Mouse (Mus musculus) thymus, postnatal 10 days (tissue): ENCODE data around the gene Raet1d.
"Not testable (repeated sequence)": the region's sequence is repeated elsewhere in the genome, so short reads cannot be mapped to it uniquely, and the experiment has no call there.

Experiments used
- DNase-seq, 2 experiments: peaks; one replicate each; pipeline ENCODE4 v3.0.0; 2021; ENCODE audit warnings: low spot score in 2 of 2

Gene Raet1d

DNA sequence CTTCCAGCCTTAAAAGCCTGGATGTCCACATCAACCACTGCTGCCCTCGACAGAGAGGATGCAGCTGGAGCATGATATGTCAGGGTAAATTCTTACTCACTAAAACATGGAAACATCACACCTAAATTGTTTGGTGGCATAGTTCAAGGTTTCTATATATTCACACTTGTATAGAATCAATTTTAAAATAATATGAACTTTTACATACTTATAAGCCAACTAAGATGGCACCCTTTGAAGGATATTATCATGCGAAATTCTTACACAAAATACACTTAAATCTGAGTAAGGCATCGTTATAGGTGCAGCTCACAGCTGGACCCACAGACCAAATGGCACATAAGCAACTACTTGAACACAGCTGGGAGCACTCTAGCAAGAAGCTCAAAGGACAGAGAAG lies at the start of gene Raet1d:
Gene Raet1d (plus strand): TSS at position 301 of the 400 bp plus-strand sequence.
- DNase-seq, result not testable (repeated sequence)

- no peak for DNase-seq
These were observed 37.5 kb upstream of the Raet1d start for GRCm38 (mm10) chr10:22322858-22323257.

- not testable (repeated sequence) for DNase-seq
These were observed 14.6 kb upstream of the Raet1d start for GRCm38 (mm10) chr10:22345721-22346120.

GRCm38 (mm10) chr10:22353548-22354195 lies 6.7 kb upstream of the Raet1d start:
- DNase-seq, result not testable (repeated sequence)

DNA sequence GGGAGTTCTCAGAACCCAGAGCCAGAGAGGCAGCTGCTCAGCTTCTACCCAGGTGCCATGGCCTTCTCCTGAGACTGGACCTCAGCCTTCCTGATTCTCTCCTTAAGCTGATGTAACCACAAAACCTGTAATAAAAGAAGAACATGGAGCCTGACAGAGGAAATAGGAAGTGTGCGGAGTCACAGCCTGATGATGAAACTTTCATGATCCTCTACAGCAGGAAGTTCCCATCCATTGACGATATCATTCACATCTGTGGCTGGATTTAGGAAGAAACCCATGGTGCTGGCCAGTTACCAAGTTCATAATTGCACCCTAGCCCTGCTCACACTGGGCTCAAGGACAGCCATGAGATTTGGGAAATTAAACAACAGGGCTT lies 6.2 kb upstream of the Raet1d start:
- not testable (repeated sequence) for DNase-seq

GRCm38 (mm10) chr10:22357373-22357772 lies 3.0 kb upstream of the Raet1d start:
- not testable (repeated sequence) for DNase-seq

GRCm38 (mm10) chr10:22360957-22361356 lies 605 bp downstream of the Raet1d start:
- not testable (repeated sequence) for DNase-seq

DNA sequence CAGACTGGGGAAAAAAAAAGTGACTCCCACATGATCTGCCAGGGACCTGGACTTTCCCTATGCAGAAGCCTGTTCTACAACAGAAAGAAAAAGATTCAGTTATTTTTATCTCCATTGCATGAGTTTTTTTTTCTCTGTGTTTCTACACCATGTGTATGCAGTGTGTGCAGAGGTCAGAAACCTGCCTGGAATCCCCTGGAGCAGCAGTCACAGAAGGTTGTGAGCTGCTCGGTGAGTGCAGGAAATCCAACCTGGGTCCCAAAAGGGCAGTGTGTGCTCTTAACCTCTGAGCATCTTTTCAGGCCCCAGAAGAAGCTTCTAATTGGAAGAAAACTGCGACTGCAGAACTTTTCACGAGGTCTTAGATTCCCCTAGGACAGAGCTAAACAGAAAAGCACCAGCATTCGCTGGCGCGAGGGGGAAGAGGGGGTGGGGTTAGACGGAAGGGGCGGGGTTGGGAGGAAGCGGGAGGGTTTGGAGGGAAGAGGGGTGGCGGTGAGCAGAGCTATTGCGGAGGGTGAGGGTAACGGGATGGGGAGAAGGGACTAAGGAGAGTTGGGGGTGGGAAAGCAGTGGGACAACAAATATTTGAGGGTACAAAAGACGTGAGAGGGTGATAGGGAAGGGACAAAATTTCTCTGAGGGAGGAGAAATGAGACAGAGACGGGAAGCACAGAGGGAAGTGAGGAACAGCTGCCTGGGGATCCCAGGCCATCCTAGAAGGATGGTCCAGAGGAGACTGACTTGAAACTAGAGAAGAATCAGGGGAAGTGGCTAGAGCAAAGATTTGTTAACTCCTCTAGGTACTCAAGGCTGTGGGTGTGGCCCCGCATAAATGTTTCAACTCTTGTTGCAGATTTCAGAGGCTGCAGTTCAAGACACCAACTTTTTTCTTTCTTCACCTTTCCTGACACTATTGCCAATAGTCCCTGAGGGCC lies 1.3 kb downstream of the Raet1d start:
- not testable (repeated sequence) for DNase-seq

DNA sequence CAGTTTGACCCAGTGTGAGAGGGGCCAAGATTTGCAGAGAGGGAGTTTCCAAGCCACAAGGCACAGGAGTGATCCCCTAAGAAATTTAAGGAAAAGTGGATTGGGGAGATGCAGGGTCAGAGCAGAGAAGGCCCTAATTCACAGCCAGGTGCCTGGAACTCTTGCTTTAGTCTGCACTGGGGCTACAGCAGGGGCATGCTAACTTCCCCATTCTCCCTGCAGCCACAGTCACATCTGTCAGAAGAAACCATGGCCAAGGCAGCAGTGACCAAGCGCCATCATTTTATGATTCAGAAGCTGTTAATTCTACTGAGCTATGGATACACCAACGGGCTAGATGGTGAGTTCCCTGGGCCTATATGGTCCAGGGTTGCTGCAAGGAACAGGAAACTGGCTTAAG lies 2.1 kb downstream of the Raet1d start:
- DNase-seq, result not testable (repeated sequence)

DNA sequence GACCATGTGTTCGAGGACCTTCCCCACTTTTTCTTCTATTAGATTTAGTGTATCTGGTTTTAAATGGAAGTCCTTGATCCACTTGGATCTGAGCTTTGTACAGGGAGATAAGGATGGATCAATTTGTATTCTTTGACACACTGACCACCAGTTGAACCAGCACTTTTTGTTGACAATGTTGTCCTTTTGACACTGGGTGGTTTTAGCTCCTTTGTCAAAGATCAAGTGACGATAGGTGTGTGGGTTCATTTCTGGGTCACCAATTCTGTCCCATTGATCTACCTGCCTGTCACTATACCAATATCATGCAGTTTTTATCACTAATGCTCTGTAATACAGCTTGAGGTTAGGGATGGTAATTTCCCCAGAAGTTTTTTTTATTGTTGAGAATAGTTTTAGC lies 4.6 kb downstream of the Raet1d start:
- not testable (repeated sequence) for DNase-seq

DNA sequence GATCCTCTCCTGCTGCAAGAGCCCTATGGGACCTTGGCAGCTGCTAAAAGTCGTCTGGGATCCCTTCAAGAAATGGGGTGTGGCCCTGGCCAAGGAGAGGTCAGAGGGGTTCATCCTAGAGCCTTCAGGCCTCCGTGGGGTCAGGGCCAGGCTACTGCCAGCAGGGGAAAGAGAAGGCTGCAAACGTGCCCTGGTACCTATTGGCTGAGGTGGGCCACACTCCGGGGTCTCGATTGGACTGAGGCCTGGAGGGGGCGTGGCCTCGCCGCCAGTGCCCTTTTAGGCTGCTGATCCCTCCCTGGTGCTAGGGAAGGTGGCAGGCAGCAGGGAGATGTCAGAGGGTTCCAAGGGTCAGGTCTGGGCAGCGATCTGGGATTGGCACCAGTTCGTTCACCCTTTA lies 20.9 kb downstream of the Raet1d start:
- not testable (repeated sequence) for DNase-seq

- DNase-seq, result not testable (repeated sequence)
These were observed 29.8 kb downstream of the Raet1d start for GRCm38 (mm10) chr10:22390146-22390545.

DNA sequence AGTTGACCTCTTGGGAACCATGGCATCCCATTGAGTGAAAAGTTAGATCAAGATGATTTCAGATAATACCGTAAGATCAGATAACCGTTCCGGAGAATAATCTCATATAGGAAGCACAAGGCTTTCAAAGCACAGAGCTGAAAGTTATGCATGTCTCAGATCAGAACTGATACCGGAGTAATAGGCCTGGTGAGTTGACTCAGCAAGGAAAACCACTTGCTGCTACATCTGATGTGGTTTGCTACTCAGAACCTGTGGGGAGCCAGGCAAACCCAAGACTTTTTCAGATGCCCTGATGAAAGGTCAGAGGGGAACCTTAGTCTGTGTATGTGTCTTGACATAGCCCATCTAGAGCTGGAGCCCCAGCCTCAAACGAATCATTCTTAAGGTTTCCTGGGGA lies 31.3 kb downstream of the Raet1d start:
- not testable (repeated sequence) for DNase-seq

- DNase-seq, result not testable (repeated sequence)
These were observed 32.9 kb downstream of the Raet1d start for GRCm38 (mm10) chr10:22393028-22393824.

- DNase-seq, result not testable (repeated sequence)
These were observed 36.3 kb downstream of the Raet1d start for GRCm38 (mm10) chr10:22396680-22397079.

DNA sequence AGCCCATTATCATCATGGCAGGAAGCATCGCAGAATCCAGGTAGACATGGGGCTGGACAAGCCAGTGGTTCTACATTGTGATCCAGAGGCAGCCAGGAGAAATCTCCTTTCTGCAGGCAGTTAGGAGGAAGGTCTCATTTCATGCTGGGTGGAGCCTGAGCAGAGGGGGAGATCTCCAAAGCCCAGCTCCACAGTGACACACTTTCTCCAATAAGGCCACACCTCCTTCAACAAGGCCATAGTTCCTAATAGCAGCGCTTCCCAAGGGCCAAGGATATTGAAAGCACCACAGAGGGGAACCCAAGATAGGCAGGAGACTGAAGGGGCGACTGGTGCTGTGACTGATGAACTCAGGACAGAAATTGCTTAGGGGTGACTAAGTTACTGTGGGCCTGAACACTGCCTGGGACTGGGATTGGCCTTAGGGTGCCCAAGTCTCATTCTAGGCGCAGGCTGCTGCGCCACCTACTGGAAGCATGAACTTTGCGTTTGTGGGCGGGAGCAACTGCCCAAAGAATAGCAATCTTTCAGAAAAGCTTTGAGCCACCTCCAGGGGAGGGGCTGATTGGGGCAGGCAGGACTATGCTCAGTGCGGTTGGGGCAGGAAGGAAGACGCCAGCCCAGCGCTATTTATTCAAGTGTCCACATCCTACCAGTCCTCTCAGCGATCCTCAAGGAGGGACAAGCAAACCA lies 42.0 kb downstream of the Raet1d start:
- peak in 1 of 2 experiments; percentile 15 for DNase-seq

GRCm38 (mm10) chr10:22413702-22414494 lies 53.5 kb downstream of the Raet1d start:
- DNase-seq, result peak; percentile 3 to 7
